Mouse (Mus musculus) cortical plate, adult 2 months (tissue): ENCODE data around the gene Nmu.

Experiments
- CTCF ChIP-seq: fragments of 200-500 bp; IDR thresholded peaks from 2 replicates; pipeline ENCODE4 v1.5.1; 2011; ENCODE audit warnings: mild to moderate bottlenecking, control low read depth, low read length; ENCODE audit not compliant: insufficient read depth; ENCODE audit errors: extremely low read depth
- POLR2A ChIP-seq: fragments of 200-500 bp; IDR thresholded peaks from 2 replicates; pipeline ENCODE4 v1.6.1; 2011; ENCODE audit warnings: mild to moderate bottlenecking, low read length, control low read depth; ENCODE audit not compliant: insufficient read depth; ENCODE audit errors: extremely low read depth

DNA sequence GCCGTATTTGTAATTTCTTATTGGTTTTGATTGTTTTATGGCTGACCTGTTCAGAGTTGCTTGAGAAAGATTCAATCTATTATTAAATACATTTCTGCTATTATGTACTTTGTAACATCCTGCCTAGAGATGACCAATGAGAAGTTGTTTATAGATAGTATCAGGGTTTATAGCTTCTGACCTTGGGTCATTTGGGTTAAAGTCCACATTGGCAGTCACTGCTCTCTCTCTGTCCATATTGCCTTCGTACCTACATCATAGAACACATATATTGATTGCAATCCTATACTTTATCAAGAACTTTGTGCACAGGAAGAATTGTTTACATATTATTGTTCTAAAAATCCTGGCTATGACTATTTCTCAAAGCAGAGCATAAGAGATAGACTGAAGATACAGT is 24.9 kb upstream of the Nmu start:
- no peak for TF ChIP-seq CTCF
- no peak for TF ChIP-seq POLR2A
